Mouse (Mus musculus): ENCODE results near the gene Kif1a.
"Not testable (repeated sequence)": the region's sequence is repeated elsewhere in the genome, so short reads cannot be mapped to it uniquely, and the experiment has no call there.

GRCm38 (mm10) chr1:92970791-92971190, 131.0 kb downstream of the Kif1a start:
- not testable (repeated sequence) for TF ChIP-seq POLR2A (IDR thresholded peaks at IDR 0.05; ENCODE audit: borderline replicate concordance, control insufficient read depth, low read depth, low read length); CTCF (IDR thresholded peaks at IDR 0.05; ENCODE audit: control insufficient read depth, insufficient read depth, low read length)
